Mouse (Mus musculus) megakaryocyte, adult 5-6 weeks (primary cell): Measurements from ENCODE around the gene Olfr769. TPM values are rescaled to one million over a fixed set of nuclear protein-coding genes. Genes with fewer than 3 reads are reported as not detected.
"Not testable (repeated sequence)": the region's sequence is repeated elsewhere in the genome, so short reads cannot be mapped to it uniquely, and the experiment has no call there.

ENCODE experiments used
- ATAC-seq: 2 replicates; pipeline ENCODE4 v1.8.0; 2016; ENCODE audit warnings: mild to moderate bottlenecking, inconsistent platforms; ENCODE audit not compliant: poor library complexity, severe bottlenecking
- total RNA-seq, 2 experiments: library from RNA; stranded (forward) in 1 of 2; stranded (reverse) in 1 of 2; fragments of 153-499, 151-499 nt in 1 of 2; fragments of 221-1000, 200-1000 nt in 1 of 2; gene quantifications; 2 replicates each; pipeline versions ENCODE4 v1.2.3 to v1.2.4; 2015 to 2017

Olfr769 gene
- total RNA-seq (2015) (not detected in 2 replicates), total RNA-seq (2017) (not detected in 2 replicates)

DNA sequence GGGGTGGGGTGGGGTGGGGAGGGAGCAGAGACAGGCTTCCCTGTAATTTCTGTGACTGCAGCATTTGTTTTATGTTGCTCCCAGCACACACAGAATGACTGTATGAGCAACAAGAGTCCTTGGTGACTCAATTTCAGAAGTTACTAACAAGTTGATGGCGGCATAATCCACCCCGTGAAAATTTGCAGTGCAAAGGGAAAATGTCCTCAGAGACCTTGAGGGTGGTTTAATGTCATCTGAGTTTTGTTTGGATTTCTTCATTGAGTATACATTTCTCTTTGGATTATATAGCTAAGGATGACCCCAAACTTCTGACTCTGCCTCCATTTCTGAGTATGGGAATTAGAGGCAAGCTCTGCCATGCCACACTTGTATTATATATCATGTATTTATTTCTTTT lies at the start of gene Olfr769:
Gene Olfr769, minus strand, starts transcription at position 101 of the 400 bp plus-strand sequence.
- no peak for ATAC-seq

DNA sequence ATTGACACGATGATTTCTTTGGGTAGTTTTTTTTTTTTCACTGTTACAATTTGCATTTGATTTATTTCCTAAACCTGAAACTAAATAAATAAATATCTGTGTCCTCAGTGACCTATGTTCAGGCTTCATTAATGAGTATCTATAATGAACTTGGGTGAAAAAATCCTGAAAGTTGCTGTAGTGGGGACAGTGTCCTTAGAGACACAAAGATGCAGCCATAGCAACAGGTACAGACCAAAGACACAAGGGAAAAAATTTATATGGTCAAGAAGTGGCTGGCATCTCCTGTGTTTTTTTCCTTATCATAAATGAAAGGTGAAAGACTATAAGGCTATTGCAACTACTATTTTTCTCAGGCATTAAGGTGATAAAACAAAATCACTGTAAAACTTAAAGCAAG lies 47.0 kb upstream of the Olfr769 start, which contains the start of gene Olfr771:
Gene Olfr771, minus strand, starts transcription at position 101 of the 400 bp plus-strand sequence.
- ATAC-seq = no peak

GRCm38 (mm10) chr10:129138898-129139297 lies 21.2 kb upstream of the Olfr769 start, which contains the start of gene Olfr770:
Olfr770 (minus strand) TSS chr10:129138998.
- no peak for ATAC-seq

DNA sequence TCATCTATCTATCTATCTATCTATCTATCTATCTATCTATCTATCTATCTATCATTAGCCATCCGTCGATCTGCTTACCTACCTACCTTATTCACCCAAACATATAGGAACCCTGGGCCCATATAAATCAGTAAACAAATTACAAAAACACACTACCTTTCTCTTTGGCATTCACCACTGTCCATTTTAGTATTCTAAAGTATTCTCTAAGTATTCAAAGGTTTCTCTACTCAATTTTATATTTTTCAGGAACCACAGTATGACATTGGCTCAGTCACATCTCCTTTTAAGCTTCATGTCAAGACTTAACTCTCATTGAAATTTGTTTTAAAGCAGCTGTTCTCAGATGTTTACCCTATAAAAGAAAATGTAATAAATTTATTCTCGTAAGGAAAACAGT lies 2.5 kb downstream of the Olfr769 start:
- no peak for ATAC-seq

GRCm38 (mm10) chr10:129101231-129101630 lies 16.4 kb downstream of the Olfr769 start:
- ATAC-seq = no peak

DNA sequence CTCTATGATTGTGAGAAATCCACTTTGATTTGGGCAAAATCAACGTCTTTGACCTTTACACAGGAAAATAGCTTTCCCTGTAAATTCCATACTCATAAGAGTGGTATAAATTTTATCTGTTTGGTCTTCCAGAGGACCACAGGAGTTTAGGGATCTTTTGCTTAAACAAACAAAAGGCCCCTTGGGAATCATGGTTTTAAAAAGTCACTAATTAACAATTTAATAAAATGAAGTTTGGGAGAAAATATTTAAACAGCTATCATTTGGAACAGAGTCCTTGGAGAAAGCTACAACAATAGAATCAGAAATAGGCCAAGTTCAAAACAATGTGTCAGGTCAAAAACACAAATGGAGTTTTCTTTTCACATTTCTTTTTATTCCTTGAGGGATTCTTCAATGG lies 18.4 kb downstream of the Olfr769 start, which contains the start of gene Olfr768:
Gene Olfr768, minus strand, starts transcription at position 101 of the 400 bp plus-strand sequence.
- no peak for ATAC-seq

- not testable (repeated sequence) for ATAC-seq
Measured at GRCm38 (mm10) chr10:129082810-129083209, 34.9 kb downstream of the Olfr769 start, which contains the start of gene Olfr767. Olfr767 (minus strand) TSS chr10:129082910.

DNA sequence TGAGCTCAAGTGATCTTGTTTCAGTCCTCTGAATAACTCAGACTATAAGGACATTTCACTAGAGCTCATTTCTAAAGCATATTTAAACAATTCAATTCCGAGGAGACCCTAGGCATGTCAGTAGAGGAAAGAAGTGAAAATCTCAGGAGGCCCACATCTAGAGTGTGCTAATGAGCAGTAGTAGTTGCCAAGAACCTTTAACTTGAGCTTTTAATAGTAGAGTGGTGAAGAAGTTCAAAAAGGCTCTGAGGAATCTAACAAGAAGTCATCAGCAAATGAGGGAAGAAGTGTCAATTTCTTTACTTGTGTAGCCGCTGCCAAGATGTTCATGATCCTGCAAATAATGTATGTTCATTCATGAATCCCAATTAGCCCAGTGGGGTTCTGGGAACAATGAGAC lies 48.8 kb downstream of the Olfr769 start, which contains the start of gene Olfr766-ps1:
Gene Olfr766-ps1, minus strand, starts transcription at position 101 of the 400 bp plus-strand sequence.
- no peak for ATAC-seq

Other genes starting within 250 kb of the Olfr769 start
- gene Gdf11, start 226.1 kb downstream of the Olfr769 start, total RNA-seq (2015) = 0.07 and 0.18 TPM in 2 replicates
- 0.18 and 0.28 TPM in 2 replicates for gene Gdf11, start 226.1 kb downstream of the Olfr769 start, total RNA-seq (2017)
- 60.5 and 76.0 TPM in 2 replicates for gene Cd63, start 216.9 kb downstream of the Olfr769 start, total RNA-seq (2015)
- gene Cd63, start 216.9 kb downstream of the Olfr769 start, total RNA-seq (2017) = 46.8 and 47.1 TPM in 2 replicates
- 3.4 and 6.0 TPM in 2 replicates for gene Rdh5, start 195.0 kb downstream of the Olfr769 start, total RNA-seq (2015)
- gene Rdh5, start 195.0 kb downstream of the Olfr769 start, total RNA-seq (2017) = 0.94 and 3.6 TPM in 2 replicates
- 190 and 212 TPM in 2 replicates for gene Bloc1s1, start 193.8 kb downstream of the Olfr769 start, total RNA-seq (2015)
- gene Bloc1s1, start 193.8 kb downstream of the Olfr769 start, total RNA-seq (2017) = 135 and 165 TPM in 2 replicates
- gene Itga7, start 184.0 kb downstream of the Olfr769 start, total RNA-seq (2015) = not detected in 2 replicates
- not detected in 2 replicates for gene Itga7, start 184.0 kb downstream of the Olfr769 start, total RNA-seq (2017)
- gene Mettl7b, start 156.9 kb downstream of the Olfr769 start, total RNA-seq (2015) = not detected in 2 replicates
- gene Mettl7b, start 156.9 kb downstream of the Olfr769 start, total RNA-seq (2017) = not detected in 2 replicates
- gene Olfr9, start 128.4 kb downstream of the Olfr769 start, total RNA-seq (2015) = not detected in 2 replicates
- gene Olfr9, start 128.4 kb downstream of the Olfr769 start, total RNA-seq (2017) = not detected in 2 replicates
- gene Olfr763, start 107.1 kb downstream of the Olfr769 start, total RNA-seq (2015) = not detected in 2 replicates
- gene Olfr763, start 107.1 kb downstream of the Olfr769 start, total RNA-seq (2017) = not detected in 2 replicates
- not detected in 2 replicates for gene Olfr764-ps1, start 78.0 kb downstream of the Olfr769 start, total RNA-seq (2015)
- not detected in 2 replicates for gene Olfr764-ps1, start 78.0 kb downstream of the Olfr769 start, total RNA-seq (2017)
- not detected in 2 replicates for gene Olfr765, start 67.9 kb downstream of the Olfr769 start, total RNA-seq (2015)
- not detected in 2 replicates for gene Olfr765, start 67.9 kb downstream of the Olfr769 start, total RNA-seq (2017)
- gene Olfr766-ps1, start 48.9 kb downstream of the Olfr769 start, total RNA-seq (2015) = not detected in 2 replicates
- gene Olfr766-ps1, start 48.9 kb downstream of the Olfr769 start, total RNA-seq (2017) = not detected in 2 replicates
- gene Olfr767, start 35.0 kb downstream of the Olfr769 start, total RNA-seq (2015) = not detected in 2 replicates
- gene Olfr767, start 35.0 kb downstream of the Olfr769 start, total RNA-seq (2017) = not detected in 2 replicates
- not detected in 2 replicates for gene Olfr768, start 18.5 kb downstream of the Olfr769 start, total RNA-seq (2015)
- not detected in 2 replicates for gene Olfr768, start 18.5 kb downstream of the Olfr769 start, total RNA-seq (2017)
- gene Olfr770, start 21.1 kb upstream of the Olfr769 start, total RNA-seq (2015) = not detected in 2 replicates
- not detected in 2 replicates for gene Olfr770, start 21.1 kb upstream of the Olfr769 start, total RNA-seq (2017)
- not detected in 2 replicates for gene Olfr771, start 46.9 kb upstream of the Olfr769 start, total RNA-seq (2015)
- gene Olfr771, start 46.9 kb upstream of the Olfr769 start, total RNA-seq (2017) = not detected in 2 replicates
- gene Olfr772, start 60.1 kb upstream of the Olfr769 start, total RNA-seq (2015) = not detected in 2 replicates
- gene Olfr772, start 60.1 kb upstream of the Olfr769 start, total RNA-seq (2017) = not detected in 2 replicates
- gene Olfr773, start 69.6 kb upstream of the Olfr769 start, total RNA-seq (2015) = not detected in 2 replicates
- not detected in 2 replicates for gene Olfr773, start 69.6 kb upstream of the Olfr769 start, total RNA-seq (2017)
- not detected in 2 replicates for gene Olfr774, start 118.3 kb upstream of the Olfr769 start, total RNA-seq (2015)
- gene Olfr774, start 118.3 kb upstream of the Olfr769 start, total RNA-seq (2017) = not detected in 2 replicates
- not detected in 2 replicates for gene Olfr775, start 130.6 kb upstream of the Olfr769 start, total RNA-seq (2015)
- not detected in 2 replicates for gene Olfr775, start 130.6 kb upstream of the Olfr769 start, total RNA-seq (2017)
- not detected in 2 replicates for gene Olfr776, start 141.3 kb upstream of the Olfr769 start, total RNA-seq (2015)
- gene Olfr776, start 141.3 kb upstream of the Olfr769 start, total RNA-seq (2017) = not detected in 2 replicates
- gene Olfr777, start 153.6 kb upstream of the Olfr769 start, total RNA-seq (2015) = not detected in 2 replicates
- not detected in 2 replicates for gene Olfr777, start 153.6 kb upstream of the Olfr769 start, total RNA-seq (2017)
- not detected in 2 replicates for gene Olfr780, start 200.3 kb upstream of the Olfr769 start, total RNA-seq (2015)
- gene Olfr780, start 200.3 kb upstream of the Olfr769 start, total RNA-seq (2017) = not detected in 2 replicates
- gene Olfr781, start 211.0 kb upstream of the Olfr769 start, total RNA-seq (2015) = not detected in 2 replicates
- gene Olfr781, start 211.0 kb upstream of the Olfr769 start, total RNA-seq (2017) = not detected in 2 replicates
- not detected in 2 replicates for gene Olfr782, start 231.0 kb upstream of the Olfr769 start, total RNA-seq (2015)
- not detected in 2 replicates for gene Olfr782, start 231.0 kb upstream of the Olfr769 start, total RNA-seq (2017)